Mouse (Mus musculus) olfactory bulb, adult 2 months (tissue): ENCODE results near the gene Ube2o.

Source experiments
- CTCF ChIP-seq: fragments of 200-500 bp; IDR thresholded peaks from 2 replicates; pipeline ENCODE4 v1.5.1; 2012; ENCODE audit warnings: low read depth, mild to moderate bottlenecking, low read length, moderate library complexity; ENCODE audit not compliant: insufficient read depth
- POLR2A ChIP-seq: fragments of 200-500 bp; IDR thresholded peaks from 2 replicates; pipeline ENCODE4 v1.6.1; 2012; ENCODE audit warnings: mild to moderate bottlenecking, low read depth, low read length, moderate library complexity; ENCODE audit not compliant: insufficient read depth

- TF ChIP-seq POLR2A (no peak), CTCF (no peak)
Measured at GRCm38 (mm10) chr11:116508689-116509088, 72.6 kb downstream of the Ube2o start.
